Mouse (Mus musculus): ENCODE measurements around the gene S1pr3.

DNA sequence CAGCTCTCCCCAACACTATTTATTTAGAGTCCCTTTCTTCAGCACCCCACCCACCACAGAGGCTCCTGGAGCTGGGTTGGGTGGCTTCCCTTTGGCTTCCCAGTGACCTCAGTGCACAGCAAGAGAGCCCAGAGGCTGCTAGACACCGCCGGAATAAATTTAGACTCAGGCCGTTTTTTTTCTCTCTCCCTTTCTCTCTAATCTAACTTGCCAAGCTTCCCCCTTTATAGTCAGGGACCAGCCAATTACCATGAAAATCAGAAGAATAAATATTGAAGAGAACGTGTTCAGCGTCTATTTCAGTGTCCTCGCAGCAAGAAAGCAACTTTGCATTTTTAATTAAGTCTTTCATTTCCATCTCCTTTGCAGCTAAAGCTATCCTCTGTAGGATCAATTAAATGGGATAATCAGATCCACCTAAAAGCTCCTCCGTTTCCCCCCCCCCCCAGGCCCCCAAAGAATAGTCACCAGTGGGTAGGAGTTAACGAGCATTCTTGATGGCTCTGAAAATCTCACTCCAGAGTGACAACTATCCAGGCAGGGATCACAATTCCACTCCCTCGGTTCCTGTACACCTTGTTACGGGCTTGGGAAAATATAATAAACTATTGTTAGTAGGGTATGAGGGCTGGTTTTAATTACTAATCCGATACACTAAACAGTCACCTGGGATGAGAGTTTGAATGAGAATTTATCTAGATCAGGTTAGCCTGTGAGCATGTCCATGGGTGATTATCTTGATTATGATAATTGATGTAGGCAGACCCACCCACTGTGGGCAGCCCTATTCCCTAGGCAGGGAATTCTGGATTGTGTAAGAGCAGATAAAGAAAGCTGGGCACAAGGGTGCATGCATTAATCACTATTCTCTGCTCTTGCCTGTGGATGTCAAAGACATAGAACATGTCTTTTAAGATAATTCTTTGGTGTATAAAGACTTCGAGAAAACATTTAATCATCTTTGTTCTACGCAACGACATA lies 29.0 kb downstream of the S1pr3 start:
- TF ChIP-seq CTCF (IDR thresholded peaks at IDR 0.05; ENCODE audit: low read depth) (no peak), EP300 (IDR thresholded peaks at IDR 0.05; ENCODE audit: low read depth) (no peak)
